Mouse (Mus musculus): ENCODE results near the gene Cyp2d9. TPM values are rescaled to one million over a fixed set of nuclear protein-coding genes. Genes with fewer than 3 reads are reported as not detected.

Cyp2d9 gene
- polyA plus RNA-seq, 1 experiment: not detected

DNA sequence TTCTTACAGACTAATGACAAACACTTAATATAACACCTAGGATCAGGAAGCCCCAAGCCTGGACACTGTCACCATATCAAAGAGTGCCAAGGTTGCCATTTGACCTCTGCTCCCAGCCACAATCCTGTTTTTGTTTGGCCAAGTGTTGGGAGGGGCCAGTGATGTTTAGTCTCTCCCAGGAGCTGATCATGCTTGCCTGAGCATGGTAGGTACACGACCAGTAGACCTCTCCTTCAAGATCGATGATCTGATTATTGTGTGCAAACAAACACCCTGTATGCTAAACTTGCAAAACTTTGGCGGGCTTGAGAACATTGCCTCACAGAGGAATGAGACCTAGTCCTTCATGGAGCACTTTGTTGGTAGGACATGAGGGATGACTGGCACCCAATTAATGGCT, 9.8 kb upstream of the Cyp2d9 start:
- H3K27ac ChIP-seq (ENCODE audit: insufficient read depth, low read length): no peak overlapping the region
- no peaks in the 10 kb centered on the region for H3K4me1 ChIP-seq (ENCODE audit: control insufficient read depth, insufficient read depth, insufficient read length)
- no peak for DNase-seq (ENCODE audit: low read depth in 1 of 2, low spot score in 2 of 2)
- TF ChIP-seq CTCF (IDR thresholded peaks at IDR 0.05; ENCODE audit: extremely low read depth, insufficient read depth, insufficient read length, insufficient replicate concordance): no peak
- no peak for TF ChIP-seq POLR2A (IDR thresholded peaks at IDR 0.05; ENCODE audit: low read depth, low read length)
- no peaks in the 10 kb centered on the region for H3K36me3 ChIP-seq (ENCODE audit: control insufficient read depth, insufficient read depth, low read length)
- H3K27me3 ChIP-seq (ENCODE audit: control insufficient read depth, insufficient read depth, low read length): no peaks in the 10 kb centered on the region
- 85% methylated on average over 3 of the region's 3 CpGs for WGBS
- no peak overlapping the region for H3K4me3 ChIP-seq (ENCODE audit: extremely low read depth, insufficient read depth, insufficient read length)

DNA sequence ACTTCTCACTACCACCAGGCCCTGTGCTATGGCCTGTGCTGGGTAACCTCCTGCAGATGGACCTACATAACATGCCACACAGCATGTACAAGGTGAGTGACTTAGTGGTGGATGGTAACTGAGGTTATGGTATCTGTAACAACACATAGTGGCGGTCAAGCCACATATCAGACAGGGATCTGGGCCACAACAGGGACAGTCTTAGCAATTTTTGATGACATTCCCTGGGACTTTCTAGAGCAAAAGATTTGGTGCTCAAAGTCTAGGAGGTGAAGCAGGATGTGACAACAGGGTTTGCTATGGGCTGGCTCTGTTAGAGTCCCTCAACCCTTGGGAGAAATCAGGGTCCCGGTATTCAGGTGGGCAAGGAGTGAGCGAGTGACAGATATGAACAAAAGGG, 384 bp downstream of the Cyp2d9 start:
- no peak overlapping the region for H3K4me3 ChIP-seq (ENCODE audit: extremely low read depth, insufficient read depth, insufficient read length)
- TF ChIP-seq CTCF (IDR thresholded peaks at IDR 0.05; ENCODE audit: extremely low read depth, insufficient read depth, insufficient read length, insufficient replicate concordance): no peak
- TF ChIP-seq POLR2A (IDR thresholded peaks at IDR 0.05; ENCODE audit: low read depth, low read length): no peak
- no peaks in the 10 kb centered on the region for H3K27me3 ChIP-seq (ENCODE audit: control insufficient read depth, insufficient read depth, low read length)
- no peaks in the 10 kb centered on the region for H3K36me3 ChIP-seq (ENCODE audit: control insufficient read depth, insufficient read depth, low read length)
- H3K4me1 ChIP-seq (ENCODE audit: control insufficient read depth, insufficient read depth, insufficient read length): no peaks in the 10 kb centered on the region
- H3K27ac ChIP-seq (ENCODE audit: insufficient read depth, low read length): no peak overlapping the region
- 92% methylated on average over 3 of the region's 3 CpGs for WGBS
- DNase-seq (ENCODE audit: low read depth in 1 of 2, low spot score in 2 of 2): no peak

DNA sequence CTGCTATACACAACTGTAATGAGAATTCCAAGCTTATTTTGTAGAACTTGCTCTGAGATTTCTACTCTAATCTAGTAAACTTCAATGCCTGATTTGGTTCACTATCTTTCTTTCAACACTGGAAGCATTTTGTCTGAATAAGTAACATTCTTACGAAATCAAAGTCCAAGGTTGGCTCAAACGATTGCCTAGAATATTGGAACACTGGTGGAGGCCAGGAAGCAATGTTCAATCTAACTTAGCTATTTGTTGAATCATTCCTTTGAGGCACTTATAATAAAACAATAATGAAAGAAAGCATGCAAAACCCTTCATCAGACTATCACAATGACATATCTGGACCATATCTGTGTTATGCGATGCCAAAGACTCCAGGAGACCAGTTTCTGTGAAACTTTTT, 1.3 kb downstream of the Cyp2d9 start:
- H3K4me1 ChIP-seq (ENCODE audit: control insufficient read depth, insufficient read depth, insufficient read length): no peaks in the 10 kb centered on the region
- H3K36me3 ChIP-seq (ENCODE audit: control insufficient read depth, insufficient read depth, low read length): no peaks in the 10 kb centered on the region
- no peak for TF ChIP-seq POLR2A (IDR thresholded peaks at IDR 0.05; ENCODE audit: low read depth, low read length)
- TF ChIP-seq CTCF (IDR thresholded peaks at IDR 0.05; ENCODE audit: extremely low read depth, insufficient read depth, insufficient read length, insufficient replicate concordance): no peak
- no peak overlapping the region for H3K4me3 ChIP-seq (ENCODE audit: extremely low read depth, insufficient read depth, insufficient read length)
- no peak for DNase-seq (ENCODE audit: low read depth in 1 of 2, low spot score in 2 of 2)
- no peak overlapping the region for H3K27ac ChIP-seq (ENCODE audit: insufficient read depth, low read length)
- WGBS: 91% methylated on average over 3 of the region's 3 CpGs
- H3K27me3 ChIP-seq (ENCODE audit: control insufficient read depth, insufficient read depth, low read length): no peaks in the 10 kb centered on the region

DNA sequence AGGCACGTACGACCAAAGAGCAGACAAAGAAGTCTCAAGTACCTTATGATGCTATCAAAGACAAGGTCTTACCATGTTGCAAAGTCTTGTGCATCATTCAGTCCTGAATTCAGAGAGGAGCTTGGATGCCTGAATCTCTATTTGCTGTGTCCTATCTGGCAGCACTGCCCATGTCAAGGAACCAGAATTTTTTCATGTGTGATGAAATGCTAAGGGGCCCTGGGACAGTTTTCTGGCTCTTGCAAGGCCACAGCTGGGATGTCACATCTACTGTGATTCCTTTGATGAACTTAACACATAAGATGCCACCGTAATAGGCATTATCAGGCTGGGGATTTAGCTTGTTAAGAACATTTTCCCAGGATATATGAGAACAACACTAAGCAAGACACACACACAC, 1.8 kb downstream of the Cyp2d9 start:
- no peaks in the 10 kb centered on the region for H3K36me3 ChIP-seq (ENCODE audit: control insufficient read depth, insufficient read depth, low read length)
- no peak overlapping the region for H3K4me3 ChIP-seq (ENCODE audit: extremely low read depth, insufficient read depth, insufficient read length)
- 80% methylated on average over 3 of the region's 3 CpGs for WGBS
- no peak for DNase-seq (ENCODE audit: low read depth in 1 of 2, low spot score in 2 of 2)
- H3K4me1 ChIP-seq (ENCODE audit: control insufficient read depth, insufficient read depth, insufficient read length): no peaks in the 10 kb centered on the region
- H3K27me3 ChIP-seq (ENCODE audit: control insufficient read depth, insufficient read depth, low read length): no peaks in the 10 kb centered on the region
- TF ChIP-seq CTCF (IDR thresholded peaks at IDR 0.05; ENCODE audit: extremely low read depth, insufficient read depth, insufficient read length, insufficient replicate concordance) (no peak), POLR2A (IDR thresholded peaks at IDR 0.05; ENCODE audit: low read depth, low read length) (no peak)
- H3K27ac ChIP-seq (ENCODE audit: insufficient read depth, low read length): no peak overlapping the region

DNA sequence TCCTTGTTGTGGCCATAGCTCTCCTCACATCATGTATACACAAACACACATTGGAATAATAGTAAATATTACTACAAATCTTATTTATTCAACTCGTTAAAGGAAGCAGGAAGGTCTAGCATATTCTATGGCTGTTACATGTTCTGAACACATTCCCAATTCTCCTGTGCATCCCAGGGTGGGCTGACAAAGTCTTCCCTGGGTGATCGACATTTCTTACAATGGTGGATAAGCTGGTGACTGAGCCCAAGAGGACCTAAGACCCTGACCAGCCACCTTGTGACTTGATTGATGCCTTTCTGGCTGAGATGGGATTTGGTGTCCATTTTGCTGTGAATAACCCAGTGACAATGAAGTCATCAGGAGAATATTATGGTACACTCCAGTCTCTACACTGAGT, 2.4 kb downstream of the Cyp2d9 start:
- 86% methylated on average over 2 of the region's 2 CpGs for WGBS
- DNase-seq (ENCODE audit: low read depth in 1 of 2, low spot score in 2 of 2): no peak
- H3K27ac ChIP-seq (ENCODE audit: insufficient read depth, low read length): no peak overlapping the region
- no peaks in the 10 kb centered on the region for H3K4me1 ChIP-seq (ENCODE audit: control insufficient read depth, insufficient read depth, insufficient read length)
- H3K27me3 ChIP-seq (ENCODE audit: control insufficient read depth, insufficient read depth, low read length): no peaks in the 10 kb centered on the region
- TF ChIP-seq CTCF (IDR thresholded peaks at IDR 0.05; ENCODE audit: extremely low read depth, insufficient read depth, insufficient read length, insufficient replicate concordance) (no peak), POLR2A (IDR thresholded peaks at IDR 0.05; ENCODE audit: low read depth, low read length) (no peak)
- H3K36me3 ChIP-seq (ENCODE audit: control insufficient read depth, insufficient read depth, low read length): no peaks in the 10 kb centered on the region
- H3K4me3 ChIP-seq (ENCODE audit: extremely low read depth, insufficient read depth, insufficient read length): no peak overlapping the region

DNA sequence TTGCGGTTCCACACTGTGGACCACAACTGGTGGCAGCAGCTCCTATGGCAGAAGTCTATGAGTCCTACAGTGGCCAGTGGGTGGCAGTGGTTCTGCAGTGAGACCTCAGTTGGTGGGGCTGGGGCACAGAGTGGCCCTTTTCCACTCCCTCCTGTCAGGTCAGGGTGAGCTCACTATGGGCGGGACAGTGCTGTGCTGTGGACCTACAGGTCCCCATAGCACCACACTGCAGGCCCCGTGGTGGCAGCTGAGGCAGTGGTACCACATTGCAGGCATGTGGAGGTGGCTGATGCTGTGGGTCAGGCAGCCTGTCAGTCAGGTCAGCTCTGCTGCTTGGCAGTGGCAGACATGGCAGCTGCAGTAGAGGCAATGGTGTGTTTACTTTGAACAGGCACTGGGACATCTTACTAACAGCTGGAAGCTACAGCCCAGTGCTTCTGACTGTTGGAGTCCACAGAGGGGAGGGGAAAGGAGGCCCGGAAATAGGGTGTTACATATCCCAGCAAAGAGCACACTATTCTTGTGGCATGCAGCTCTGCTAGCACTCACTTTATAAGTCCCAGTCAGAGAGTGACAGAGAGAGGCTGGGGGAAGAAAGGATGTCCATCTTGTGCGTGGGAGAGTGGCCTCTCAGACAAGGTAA, 4.9 kb downstream of the Cyp2d9 start:
- Histone ChIP-seq H3K4me1 (ENCODE audit: control insufficient read depth, insufficient read depth, insufficient read length) (no peaks in the 10 kb centered on the region), H3K27ac (ENCODE audit: insufficient read depth, low read length) (no peak overlapping the region), H3K27me3 (ENCODE audit: control insufficient read depth, insufficient read depth, low read length) (no peaks in the 10 kb centered on the region), H3K36me3 (ENCODE audit: control insufficient read depth, insufficient read depth, low read length) (no peaks in the 10 kb centered on the region), H3K4me3 (ENCODE audit: extremely low read depth, insufficient read depth, insufficient read length) (no peak overlapping the region)
- WGBS: 71% methylated on average over 5 of the region's 5 CpGs
- DNase-seq (ENCODE audit: low read depth in 1 of 2, low spot score in 2 of 2): no peak
- no peak for TF ChIP-seq CTCF (IDR thresholded peaks at IDR 0.05; ENCODE audit: extremely low read depth, insufficient read depth, insufficient read length, insufficient replicate concordance)
- TF ChIP-seq POLR2A (IDR thresholded peaks at IDR 0.05; ENCODE audit: low read depth, low read length): no peak

DNA sequence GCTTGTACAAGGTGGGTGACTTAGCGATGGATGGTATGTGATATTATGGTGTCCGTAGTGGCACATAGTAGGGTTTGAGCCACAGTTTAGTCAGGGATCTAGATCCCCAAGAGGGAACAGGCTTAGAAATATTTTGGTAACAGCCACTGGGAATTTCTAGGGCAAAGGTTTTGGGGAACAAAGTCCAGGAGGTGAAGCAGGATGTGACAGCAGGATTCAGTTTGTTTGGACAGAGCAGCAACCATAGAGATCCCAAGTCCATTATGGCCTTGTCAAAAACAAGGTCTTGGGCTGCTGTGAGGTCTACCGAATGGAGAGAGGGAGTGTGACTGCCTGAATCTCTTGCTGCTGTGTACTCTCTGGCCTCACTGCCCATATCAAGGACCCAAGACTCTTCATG, 10.4 kb downstream of the Cyp2d9 start:
- no peak for DNase-seq (ENCODE audit: low read depth in 1 of 2, low spot score in 2 of 2)
- TF ChIP-seq CTCF (IDR thresholded peaks at IDR 0.05; ENCODE audit: extremely low read depth, insufficient read depth, insufficient read length, insufficient replicate concordance) (no peak), POLR2A (IDR thresholded peaks at IDR 0.05; ENCODE audit: low read depth, low read length) (no peak)
- no peaks in the 10 kb centered on the region for H3K4me1 ChIP-seq (ENCODE audit: control insufficient read depth, insufficient read depth, insufficient read length)
- 88% methylated on average over 3 of the region's 3 CpGs for WGBS
- no peak overlapping the region for H3K27ac ChIP-seq (ENCODE audit: insufficient read depth, low read length)
- H3K36me3 ChIP-seq (ENCODE audit: control insufficient read depth, insufficient read depth, low read length): no peaks in the 10 kb centered on the region
- H3K4me3 ChIP-seq (ENCODE audit: extremely low read depth, insufficient read depth, insufficient read length): no peak overlapping the region
- H3K27me3 ChIP-seq (ENCODE audit: control insufficient read depth, insufficient read depth, low read length): no peaks in the 10 kb centered on the region
